Mouse (Mus musculus): ENCODE results near the gene Acoxl. TPM values are rescaled to one million over a fixed set of nuclear protein-coding genes. Genes with fewer than 3 reads are reported as not detected.
A peak's percentile ranks its signal among the peaks of the same experiment; 100 is the strongest.

Acoxl gene
- polyA plus RNA-seq, 1 experiment from 2014 or later: 0.14 TPM

DNA sequence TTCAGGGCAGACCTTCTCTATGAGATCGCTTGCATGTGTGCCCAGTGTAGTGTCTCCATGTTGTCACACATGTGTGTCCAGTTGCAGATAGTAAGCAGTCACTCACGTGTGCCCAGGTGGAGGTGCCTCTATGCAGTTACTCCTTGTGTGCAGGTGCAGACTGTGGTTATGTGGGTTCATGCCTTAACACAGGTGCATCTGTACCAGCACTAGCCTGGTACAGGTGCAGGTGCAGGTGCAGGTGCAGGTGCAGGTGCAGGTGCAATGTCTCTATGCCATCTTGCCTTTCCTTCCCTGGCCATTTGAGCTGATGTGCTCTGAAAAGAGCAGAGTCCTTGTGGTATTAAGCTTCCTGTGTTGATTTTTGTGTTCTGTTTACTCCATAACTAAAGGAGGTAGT, 100.5 kb downstream of the Acoxl start:
- Histone ChIP-seq H3K27me3 (ENCODE audit: control insufficient read depth, insufficient read depth, low read length) (no peaks in the 10 kb centered on the region), H3K9me3 (ENCODE audit: control insufficient read depth, low read length) (no peaks in the 10 kb centered on the region), H3K4me3 (ENCODE audit: low read depth, low read length) (no peak overlapping the region), H3K4me2 (replicated peaks; ENCODE audit: low read depth, low read length) (no peak overlapping the region), H3K4me1 (replicated peaks; ENCODE audit: control insufficient read depth, insufficient read depth, low read length) (no peaks in the 10 kb centered on the region), H3K27ac (ENCODE audit: low read depth, low read length) (no peak overlapping the region), H3K36me3 (ENCODE audit: control insufficient read depth, insufficient read depth, low read length) (no peaks in the 10 kb centered on the region), H3K9ac (ENCODE audit: low read depth, low read length) (no peak overlapping the region)
- ATAC-seq (ENCODE audit: low FRiP score) (no peak), DNase-seq (ENCODE audit: low spot score) (no peak)
- WGBS: 91% methylated on average over 2 of the region's 2 CpGs

DNA sequence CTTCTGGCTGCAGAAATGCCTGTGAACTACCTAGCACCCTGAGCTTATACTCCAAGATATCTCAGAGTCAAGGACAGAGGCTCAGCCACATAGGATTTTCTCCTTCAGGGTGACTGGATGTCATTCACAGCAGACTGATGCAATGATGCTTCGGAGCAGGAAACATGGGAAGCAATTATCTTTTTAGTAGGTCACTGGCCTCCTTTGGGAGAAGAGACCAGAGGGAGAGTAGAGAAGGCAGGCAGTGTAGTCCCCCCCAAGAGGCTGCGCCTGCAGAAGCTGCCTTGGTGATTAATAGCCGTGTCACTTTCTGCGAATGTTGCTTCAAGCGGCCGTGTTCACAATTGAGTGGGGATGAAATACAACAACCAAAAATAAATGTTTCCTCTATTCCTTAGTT, 121.9 kb downstream of the Acoxl start:
- Histone ChIP-seq H3K36me3 (ENCODE audit: control insufficient read depth, insufficient read depth, low read length) (no peaks in the 10 kb centered on the region), H3K9ac (ENCODE audit: low read depth, low read length) (no peak overlapping the region), H3K4me2 (replicated peaks; ENCODE audit: low read depth, low read length) (no peak overlapping the region), H3K9me3 (ENCODE audit: control insufficient read depth, low read length) (no peaks in the 10 kb centered on the region), H3K27ac (ENCODE audit: low read depth, low read length) (0 out of 2 replicates have a peak overlapping the region, but pooled peaks have one; percentile 19), H3K4me3 (ENCODE audit: low read depth, low read length) (no peak overlapping the region), H3K27me3 (ENCODE audit: control insufficient read depth, insufficient read depth, low read length) (no peaks in the 10 kb centered on the region), H3K4me1 (replicated peaks; ENCODE audit: control insufficient read depth, insufficient read depth, low read length) (peaks cover 3% of the 10 kb centered on the region; the same call in 1 of the 2 replicates)
- DNase-seq (ENCODE audit: low spot score): peak; percentile 31
- 31% methylated on average over 6 of the region's 6 CpGs for WGBS
- no peak for ATAC-seq (ENCODE audit: low FRiP score)

- DNase-seq (ENCODE audit: low spot score) (peak; percentile 13), ATAC-seq (ENCODE audit: low FRiP score) (no peak)
- Histone ChIP-seq H3K27me3 (ENCODE audit: control insufficient read depth, insufficient read depth, low read length) (no peaks in the 10 kb centered on the region), H3K4me1 (replicated peaks; ENCODE audit: control insufficient read depth, insufficient read depth, low read length) (peaks cover 3% of the 10 kb centered on the region; the same call in 1 of the 2 replicates), H3K4me2 (replicated peaks; ENCODE audit: low read depth, low read length) (no peak overlapping the region), H3K36me3 (ENCODE audit: control insufficient read depth, insufficient read depth, low read length) (no peaks in the 10 kb centered on the region), H3K9me3 (ENCODE audit: control insufficient read depth, low read length) (no peaks in the 10 kb centered on the region), H3K9ac (ENCODE audit: low read depth, low read length) (peak overlapping the region; percentile 8; the same call in 1 of the 2 replicates), H3K4me3 (ENCODE audit: low read depth, low read length) (no peak overlapping the region), H3K27ac (ENCODE audit: low read depth, low read length) (0 out of 2 replicates have a peak overlapping the region, but pooled peaks have one; percentile 25)
- WGBS: 44% methylated on average over 2 of the region's 2 CpGs
Observed at GRCm38 (mm10) chr2:127961154-127961553, 122.5 kb downstream of the Acoxl start.

- Histone ChIP-seq H3K36me3 (ENCODE audit: control insufficient read depth, insufficient read depth, low read length) (no peaks in the 10 kb centered on the region), H3K27me3 (ENCODE audit: control insufficient read depth, insufficient read depth, low read length) (no peaks in the 10 kb centered on the region), H3K9ac (ENCODE audit: low read depth, low read length) (no peak overlapping the region), H3K4me1 (replicated peaks; ENCODE audit: control insufficient read depth, insufficient read depth, low read length) (peaks cover 3% of the 10 kb centered on the region; the same call in 1 of the 2 replicates), H3K4me2 (replicated peaks; ENCODE audit: low read depth, low read length) (no peak overlapping the region), H3K9me3 (ENCODE audit: control insufficient read depth, low read length) (no peaks in the 10 kb centered on the region), H3K4me3 (ENCODE audit: low read depth, low read length) (no peak overlapping the region), H3K27ac (ENCODE audit: low read depth, low read length) (no peak overlapping the region)
- ATAC-seq (ENCODE audit: low FRiP score) (no peak), DNase-seq (ENCODE audit: low spot score) (peak; percentile 10)
- 46% methylated on average over 4 of the region's 4 CpGs for WGBS
Observed at GRCm38 (mm10) chr2:127961802-127962433, 123.2 kb downstream of the Acoxl start.

DNA sequence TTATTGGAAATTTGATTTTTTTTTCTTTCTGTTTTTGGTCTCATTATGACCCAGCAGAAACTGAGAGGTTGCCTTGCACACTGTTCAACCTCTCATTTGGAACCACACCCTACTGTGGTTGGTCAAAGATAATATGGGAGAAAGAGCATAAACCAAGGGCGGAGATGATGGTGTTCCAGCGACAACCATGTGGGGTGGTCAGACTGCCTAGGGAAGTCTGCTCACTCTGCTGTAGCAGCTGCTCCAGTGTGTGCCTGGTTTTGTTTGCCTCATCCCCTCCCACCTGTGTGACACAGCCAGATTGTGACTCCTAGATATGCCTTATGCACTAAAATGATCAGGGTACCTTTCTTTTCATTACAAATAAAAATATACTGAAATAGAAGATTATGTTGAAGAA, 130.3 kb downstream of the Acoxl start:
- Histone ChIP-seq H3K9me3 (ENCODE audit: control insufficient read depth, low read length) (no peaks in the 10 kb centered on the region), H3K36me3 (ENCODE audit: control insufficient read depth, insufficient read depth, low read length) (no peaks in the 10 kb centered on the region), H3K4me3 (ENCODE audit: low read depth, low read length) (no peak overlapping the region), H3K4me2 (replicated peaks; ENCODE audit: low read depth, low read length) (no peak overlapping the region), H3K27ac (ENCODE audit: low read depth, low read length) (no peak overlapping the region), H3K4me1 (replicated peaks; ENCODE audit: control insufficient read depth, insufficient read depth, low read length) (no peaks in the 10 kb centered on the region), H3K9ac (ENCODE audit: low read depth, low read length) (no peak overlapping the region), H3K27me3 (ENCODE audit: control insufficient read depth, insufficient read depth, low read length) (no peaks in the 10 kb centered on the region)
- WGBS: 86% methylated on average over 2 of the region's 2 CpGs
- ATAC-seq (ENCODE audit: low FRiP score) (no peak), DNase-seq (ENCODE audit: low spot score) (no peak)

DNA sequence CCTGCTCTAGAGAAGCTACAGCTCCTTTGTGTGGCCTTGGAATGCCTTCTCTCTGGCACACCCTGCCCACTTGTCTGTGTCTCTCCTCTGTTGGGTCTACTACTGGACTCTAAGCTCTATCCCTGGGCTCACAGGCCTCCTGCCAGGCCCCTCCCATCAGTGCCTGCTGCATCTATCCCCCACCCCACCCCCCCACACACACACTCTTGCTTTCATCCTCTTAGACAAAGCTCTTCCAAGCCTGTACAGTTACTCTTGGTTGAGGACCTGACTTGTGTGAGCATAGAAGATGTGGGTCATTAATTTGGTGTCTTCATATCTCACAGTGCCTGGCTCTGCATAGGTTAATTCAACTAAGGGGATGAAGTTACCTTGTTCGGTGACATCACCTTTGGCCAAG, 137.6 kb downstream of the Acoxl start:
- Histone ChIP-seq H3K4me2 (replicated peaks; ENCODE audit: low read depth, low read length) (no peak overlapping the region), H3K27me3 (ENCODE audit: control insufficient read depth, insufficient read depth, low read length) (no peaks in the 10 kb centered on the region), H3K27ac (ENCODE audit: low read depth, low read length) (no peak overlapping the region), H3K9ac (ENCODE audit: low read depth, low read length) (no peak overlapping the region), H3K36me3 (ENCODE audit: control insufficient read depth, insufficient read depth, low read length) (no peaks in the 10 kb centered on the region), H3K9me3 (ENCODE audit: control insufficient read depth, low read length) (no peaks in the 10 kb centered on the region), H3K4me3 (ENCODE audit: low read depth, low read length) (no peak overlapping the region), H3K4me1 (replicated peaks; ENCODE audit: control insufficient read depth, insufficient read depth, low read length) (no peaks in the 10 kb centered on the region)
- DNase-seq (ENCODE audit: low spot score): no peak
- 89% methylated on average over 1 of the region's 1 CpGs for whole genome bisulfite sequencing
- ATAC-seq (ENCODE audit: low FRiP score): no peak

GRCm38 (mm10) chr2:127978601-127979230, 140.0 kb downstream of the Acoxl start:
- H3K27me3 ChIP-seq (ENCODE audit: control insufficient read depth, insufficient read depth, low read length): no peaks in the 10 kb centered on the region
- 92% methylated on average over 7 of the region's 7 CpGs for WGBS
- H3K36me3 ChIP-seq (ENCODE audit: control insufficient read depth, insufficient read depth, low read length): no peaks in the 10 kb centered on the region
- ATAC-seq (ENCODE audit: low FRiP score) (no peak), DNase-seq (ENCODE audit: low spot score) (no peak)
- no peaks in the 10 kb centered on the region for H3K9me3 ChIP-seq (ENCODE audit: control insufficient read depth, low read length)
- H3K4me1 ChIP-seq (replicated peaks; ENCODE audit: control insufficient read depth, insufficient read depth, low read length): no peaks in the 10 kb centered on the region
- H3K9ac ChIP-seq (ENCODE audit: low read depth, low read length): no peak overlapping the region
- no peak overlapping the region for H3K27ac ChIP-seq (ENCODE audit: low read depth, low read length)
- H3K4me2 ChIP-seq (replicated peaks; ENCODE audit: low read depth, low read length): no peak overlapping the region
- H3K4me3 ChIP-seq (ENCODE audit: low read depth, low read length): no peak overlapping the region

GRCm38 (mm10) chr2:127982610-127983009, 143.9 kb downstream of the Acoxl start:
- 93% methylated on average over 3 of the region's 3 CpGs for WGBS
- DNase-seq (ENCODE audit: low spot score) (no peak), ATAC-seq (ENCODE audit: low FRiP score) (no peak)
- Histone ChIP-seq H3K4me1 (replicated peaks; ENCODE audit: control insufficient read depth, insufficient read depth, low read length) (no peaks in the 10 kb centered on the region), H3K36me3 (ENCODE audit: control insufficient read depth, insufficient read depth, low read length) (no peaks in the 10 kb centered on the region), H3K9me3 (ENCODE audit: control insufficient read depth, low read length) (no peaks in the 10 kb centered on the region), H3K27me3 (ENCODE audit: control insufficient read depth, insufficient read depth, low read length) (no peaks in the 10 kb centered on the region), H3K27ac (ENCODE audit: low read depth, low read length) (no peak overlapping the region), H3K4me3 (ENCODE audit: low read depth, low read length) (no peak overlapping the region), H3K9ac (ENCODE audit: low read depth, low read length) (no peak overlapping the region), H3K4me2 (replicated peaks; ENCODE audit: low read depth, low read length) (no peak overlapping the region)

GRCm38 (mm10) chr2:127983301-127983700, 144.6 kb downstream of the Acoxl start:
- DNase-seq (ENCODE audit: low spot score) (no peak), ATAC-seq (ENCODE audit: low FRiP score) (no peak)
- Histone ChIP-seq H3K4me1 (replicated peaks; ENCODE audit: control insufficient read depth, insufficient read depth, low read length) (no peaks in the 10 kb centered on the region), H3K9ac (ENCODE audit: low read depth, low read length) (no peak overlapping the region), H3K4me3 (ENCODE audit: low read depth, low read length) (no peak overlapping the region), H3K27ac (ENCODE audit: low read depth, low read length) (no peak overlapping the region), H3K4me2 (replicated peaks; ENCODE audit: low read depth, low read length) (no peak overlapping the region), H3K27me3 (ENCODE audit: control insufficient read depth, insufficient read depth, low read length) (no peaks in the 10 kb centered on the region), H3K36me3 (ENCODE audit: control insufficient read depth, insufficient read depth, low read length) (no peaks in the 10 kb centered on the region), H3K9me3 (ENCODE audit: control insufficient read depth, low read length) (no peaks in the 10 kb centered on the region)
- 89% methylated on average over 4 of the region's 4 CpGs for WGBS

Data from hindbrain, embryonic 11.5 days (tissue).